Mouse (Mus musculus): Measurements from ENCODE around the gene BC005537. TPM values are rescaled to one million over a fixed set of nuclear protein-coding genes. Genes with fewer than 3 reads are reported as not detected.

BC005537 gene
- polyA plus RNA-seq, 1 experiment: 115 TPM

DNA sequence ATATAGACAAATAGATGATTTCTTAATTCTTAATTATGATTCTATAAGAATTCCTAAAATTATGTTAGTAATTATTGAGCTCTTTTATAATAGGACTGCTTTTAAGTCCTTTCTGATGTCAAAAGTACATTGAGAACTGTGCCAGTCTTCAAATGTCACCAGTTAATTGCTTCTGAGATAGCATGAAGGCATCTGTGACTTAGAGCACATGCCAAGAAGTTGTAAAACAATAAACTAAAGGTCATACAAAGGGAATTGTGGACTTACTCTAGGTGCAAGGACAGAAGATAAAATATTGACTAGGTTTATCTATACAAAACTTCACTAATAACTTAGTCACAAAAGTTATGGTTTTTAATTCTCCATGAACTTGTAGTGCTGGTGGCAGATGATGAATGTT lies 57.7 kb downstream of the BC005537 start:
- Histone ChIP-seq H3K4me3 (ENCODE audit: insufficient read depth, low read length) (no peak overlapping the region), H3K4me1 (ENCODE audit: control insufficient read depth, insufficient read depth, low read length) (no peaks in the 10 kb centered on the region)

GRCm38 (mm10) chr13:24861084-24861483 lies 59.6 kb downstream of the BC005537 start:
- Histone ChIP-seq H3K27ac (ENCODE audit: insufficient read depth, low read length) (no peak overlapping the region), H3K4me1 (ENCODE audit: control insufficient read depth, insufficient read depth, low read length) (no peaks in the 10 kb centered on the region), H3K4me3 (ENCODE audit: insufficient read depth, low read length) (no peak overlapping the region)
- TF ChIP-seq CTCF (IDR thresholded peaks at IDR 0.05; ENCODE audit: extremely low read depth, insufficient read depth, low read length) (no peak), POLR2A (IDR thresholded peaks at IDR 0.05; ENCODE audit: extremely low read depth, insufficient read depth, low read length) (no peak)

More for the DNA sequence above, 57.7 kb downstream of the BC005537 start:
- no peak overlapping the region for H3K27ac ChIP-seq (ENCODE audit: insufficient read depth, low read length)
- TF ChIP-seq CTCF (IDR thresholded peaks at IDR 0.05; ENCODE audit: extremely low read depth, insufficient read depth, low read length) (no peak), POLR2A (IDR thresholded peaks at IDR 0.05; ENCODE audit: extremely low read depth, insufficient read depth, low read length) (no peak)

GRCm38 (mm10) chr13:24862021-24862420 lies 60.6 kb downstream of the BC005537 start:
- TF ChIP-seq CTCF (IDR thresholded peaks at IDR 0.05; ENCODE audit: extremely low read depth, insufficient read depth, low read length) (no peak), POLR2A (IDR thresholded peaks at IDR 0.05; ENCODE audit: extremely low read depth, insufficient read depth, low read length) (no peak)
- no peaks in the 10 kb centered on the region for H3K4me1 ChIP-seq (ENCODE audit: control insufficient read depth, insufficient read depth, low read length)
- no peak overlapping the region for H3K4me3 ChIP-seq (ENCODE audit: insufficient read depth, low read length)
- H3K27ac ChIP-seq (ENCODE audit: insufficient read depth, low read length): no peak overlapping the region

GRCm38 (mm10) chr13:24862520-24862919 lies 61.1 kb downstream of the BC005537 start:
- no peak for TF ChIP-seq POLR2A (IDR thresholded peaks at IDR 0.05; ENCODE audit: extremely low read depth, insufficient read depth, low read length)
- peak; percentile 31; the same call in 1 of the 2 replicates for TF ChIP-seq CTCF (IDR thresholded peaks at IDR 0.05; ENCODE audit: extremely low read depth, insufficient read depth, low read length)
- H3K4me1 ChIP-seq (ENCODE audit: control insufficient read depth, insufficient read depth, low read length): no peaks in the 10 kb centered on the region

More at GRCm38 (mm10) chr13:24862520-24862919, 61.1 kb downstream of the BC005537 start:
- no peak overlapping the region for H3K27ac ChIP-seq (ENCODE audit: insufficient read depth, low read length)
- H3K4me3 ChIP-seq (ENCODE audit: insufficient read depth, low read length): no peak overlapping the region

Other genes starting within 250 kb of the BC005537 start
- 25.6 and 26.6 TPM in 2 replicates for gene Ripor2, start 219.5 kb upstream of the BC005537 start, polyA plus RNA-seq (2012; rRNA removed)
- 0.11 and 0.46 TPM in 2 replicates for gene Armh2, start 60.4 kb upstream of the BC005537 start, polyA plus RNA-seq (2012; rRNA removed)
- gene Gmnn, start 39.7 kb upstream of the BC005537 start, polyA plus RNA-seq (2012; rRNA removed): 5.1 and 6.0 TPM in 2 replicates
- gene Acot13, start 29.9 kb downstream of the BC005537 start, polyA plus RNA-seq (2012; rRNA removed): 153 and 169 TPM in 2 replicates
- gene Tdp2, start 30.0 kb downstream of the BC005537 start, polyA plus RNA-seq (2012; rRNA removed): 25.2 and 28.8 TPM in 2 replicates
- 16.4 and 16.8 TPM in 2 replicates for gene D130043K22Rik, start 43.5 kb downstream of the BC005537 start, polyA plus RNA-seq (2012; rRNA removed)
- gene Aldh5a1, start 136.0 kb downstream of the BC005537 start, polyA plus RNA-seq (2012; rRNA removed): 39.0 TPM in 2 replicates
- 21.7 and 22.6 TPM in 2 replicates for gene Gpld1, start 141.5 kb downstream of the BC005537 start, polyA plus RNA-seq (2012; rRNA removed)
- 47.6 and 53.6 TPM in 2 replicates for gene Mrs2, start 218.7 kb downstream of the BC005537 start, polyA plus RNA-seq (2012; rRNA removed)